Mouse (Mus musculus) CH12.LX (cell line): ENCODE data around the gene Tmem59l. TPM values are rescaled to one million over a fixed set of nuclear protein-coding genes. Genes with fewer than 3 reads are reported as not detected.

Experiments
- DNase-seq: peaks from one replicate; pipeline ENCODE4 v3.0.0-alpha.2; 2013; ENCODE audit errors: extremely low read depth
- H3K27ac ChIP-seq: 2 replicates; pipeline ENCODE4 v1.5.1; 2012; ENCODE audit warnings: low read depth, mild to moderate bottlenecking, control low read depth, moderate library complexity; ENCODE audit not compliant: insufficient read depth
- H3K27me3 ChIP-seq: replicated peaks from 2 replicates; pipeline ENCODE3; 2012; ENCODE audit warnings: inconsistent platforms
- H3K36me3 ChIP-seq, 2 experiments: replicated peaks in 1 of 2; 2 replicates each; pipeline versions ENCODE3 to v1.6.1; 2012; ENCODE audit warnings: inconsistent platforms in 1 of 2, low read length in 1 of 2, mild to moderate bottlenecking in 1 of 2, mixed read lengths in 1 of 2, moderate library complexity in 1 of 2; ENCODE audit not compliant: control insufficient read depth in 1 of 2, insufficient read depth in 1 of 2
- H3K4me1 ChIP-seq, 2 experiments: 2 replicates each; pipeline ENCODE4 v1.6.1; 2012; ENCODE audit warnings: inconsistent platforms in 1 of 2, moderate library complexity in 1 of 2; ENCODE audit not compliant: insufficient read depth in 2 of 2, control insufficient read depth in 1 of 2
- H3K4me2 ChIP-seq: 2 replicates; pipeline ENCODE4 v1.6.1; 2012; ENCODE audit warnings: low read depth, mild to moderate bottlenecking, control low read depth; ENCODE audit not compliant: poor library complexity, insufficient read depth, severe bottlenecking
- H3K4me3 ChIP-seq, 3 experiments: fragments of 150-350 bp in 1 of 3; sonication (generic) in 1 of 3; replicated peaks in 1 of 3; 2 replicates each; pipeline versions ENCODE3 to v1.5.1; 2011 to 2012; ENCODE audit warnings: low read depth in 2 of 3, low read length in 2 of 3, mild to moderate bottlenecking in 2 of 3, moderate library complexity in 2 of 3, control low read depth in 1 of 3, improper control_type of control experiment in 1 of 3, inconsistent platforms in 1 of 3, mixed read lengths in 1 of 3; ENCODE audit not compliant: poor library complexity in 1 of 3
- H3K79me2 ChIP-seq: replicated peaks from 2 replicates; pipeline ENCODE4 v1.6.1; 2012; ENCODE audit warnings: mild to moderate bottlenecking, moderate library complexity; ENCODE audit not compliant: control insufficient read depth, poor library complexity, insufficient read depth, severe bottlenecking; ENCODE audit errors: extremely low read depth
- H3K9ac ChIP-seq: 2 replicates; pipeline ENCODE4 v1.6.1; 2012; ENCODE audit warnings: low read depth, mild to moderate bottlenecking, control low read depth, moderate library complexity; ENCODE audit not compliant: insufficient read depth
- H3K9me3 ChIP-seq: replicated peaks from 2 replicates; pipeline ENCODE3; 2012; ENCODE audit warnings: low read length, inconsistent platforms, mixed read lengths
- CHD1 ChIP-seq: IDR thresholded peaks from 2 replicates; pipeline ENCODE4 v1.6.1; 2012; ENCODE audit warnings: low read depth, low read length, improper control_type of control experiment, inconsistent platforms
- CHD2 ChIP-seq: IDR thresholded peaks from 2 replicates; pipeline ENCODE4 v1.6.1; 2011; ENCODE audit warnings: low read length, improper control_type of control experiment
- GABPA ChIP-seq: IDR thresholded peaks from 2 replicates; pipeline ENCODE4 v1.6.1; 2012; ENCODE audit warnings: low read depth, low read length, improper control_type of control experiment, inconsistent platforms; ENCODE audit not compliant: insufficient replicate concordance
- IRF4 ChIP-seq: IDR thresholded peaks from 2 replicates; pipeline ENCODE4 v1.6.1; 2014; ENCODE audit warnings: low read depth, mild to moderate bottlenecking, inconsistent platforms, low read length, improper control_type of control experiment
- JUN ChIP-seq: IDR thresholded peaks from 2 replicates; pipeline ENCODE4 v1.6.1; 2011; ENCODE audit warnings: low read depth, mild to moderate bottlenecking, low read length, improper control_type of control experiment, moderate library complexity; ENCODE audit not compliant: insufficient read depth
- JUND ChIP-seq: conservative IDR thresholded peaks from 2 replicates; pipeline ENCODE4 v1.6.1; 2011; ENCODE audit warnings: low read depth, low read length, improper control_type of control experiment
- KAT2A ChIP-seq: IDR thresholded peaks from 2 replicates; pipeline ENCODE4 v1.6.1; 2012; ENCODE audit warnings: low read length, improper control_type of control experiment, inconsistent platforms; ENCODE audit not compliant: insufficient replicate concordance
- MAFK ChIP-seq: IDR thresholded peaks from 2 replicates; pipeline ENCODE4 v1.6.1; 2011; ENCODE audit warnings: low read length, improper control_type of control experiment; ENCODE audit not compliant: insufficient replicate concordance
- MAX ChIP-seq: IDR thresholded peaks from 2 replicates; pipeline ENCODE4 v1.6.1; 2011; ENCODE audit warnings: low read length, improper control_type of control experiment
- MAZ ChIP-seq: IDR thresholded peaks from 2 replicates; pipeline ENCODE4 v1.6.1; 2012; ENCODE audit warnings: low read depth, mild to moderate bottlenecking, inconsistent platforms, low read length, improper control_type of control experiment, moderate library complexity
- MEF2A ChIP-seq: IDR thresholded peaks from 2 replicates; pipeline ENCODE4 v1.6.1; 2014; ENCODE audit warnings: low read depth, mild to moderate bottlenecking, inconsistent platforms, low read length, improper control_type of control experiment, borderline replicate concordance
- MYC ChIP-seq: IDR thresholded peaks from 2 replicates; pipeline ENCODE4 v1.6.1; 2011; ENCODE audit warnings: low read depth, mild to moderate bottlenecking, improper control_type of control experiment, low read length
- NELFE ChIP-seq: IDR thresholded peaks from 2 replicates; pipeline ENCODE4 v1.6.1; 2011; ENCODE audit warnings: low read depth, low read length, improper control_type of control experiment
- PAX5 ChIP-seq: IDR thresholded peaks from 2 replicates; pipeline ENCODE4 v1.6.1; 2012; ENCODE audit warnings: low read length, inconsistent platforms, mixed read lengths
- POLR2AphosphoS2 ChIP-seq: IDR thresholded peaks from 2 replicates; pipeline ENCODE4 v1.6.1; 2011; ENCODE audit warnings: low read depth, low read length, improper control_type of control experiment
- RCOR1 ChIP-seq: conservative IDR thresholded peaks from 2 replicates; pipeline ENCODE4 v1.6.1; 2012; ENCODE audit warnings: low read depth, mild to moderate bottlenecking, inconsistent platforms, low read length, improper control_type of control experiment
- SIN3A ChIP-seq: IDR thresholded peaks from 2 replicates; pipeline ENCODE4 v1.6.1; 2012; ENCODE audit warnings: low read length, improper control_type of control experiment, inconsistent platforms
- SMC3 ChIP-seq: IDR thresholded peaks from 2 replicates; pipeline ENCODE4 v1.6.1; 2011; ENCODE audit warnings: low read depth, low read length, improper control_type of control experiment
- TCF12 ChIP-seq: IDR thresholded peaks from 2 replicates; pipeline ENCODE4 v1.6.1; 2014; ENCODE audit warnings: low read depth, mild to moderate bottlenecking, inconsistent platforms, low read length, improper control_type of control experiment
- UBTF ChIP-seq: IDR thresholded peaks from 2 replicates; pipeline ENCODE4 v1.6.1; 2012; ENCODE audit warnings: low read depth, mild to moderate bottlenecking, inconsistent platforms, low read length, improper control_type of control experiment, moderate library complexity
- USF1 ChIP-seq: IDR thresholded peaks from 2 replicates; pipeline ENCODE4 v1.6.1; 2014; ENCODE audit warnings: low read depth, mild to moderate bottlenecking, inconsistent platforms, low read length, improper control_type of control experiment
- ZC3H11A ChIP-seq: IDR thresholded peaks from 2 replicates; pipeline ENCODE4 v1.6.1; 2012; ENCODE audit warnings: low read depth, mild to moderate bottlenecking, inconsistent platforms, low read length, improper control_type of control experiment
- ZKSCAN1 ChIP-seq: IDR thresholded peaks from 2 replicates; pipeline ENCODE4 v1.6.1; 2012; ENCODE audit warnings: low read depth, inconsistent platforms, low read length, improper control_type of control experiment, borderline replicate concordance
- dilution Hi-C: fragments of 300-500 bp; cut with MboI; formaldehyde crosslinking; loops from 2 replicates; pipeline ENCODE4 v1.14.3; 2020; ENCODE audit warnings: low sequenced_read_pairs; ENCODE audit not compliant: extremely low pct_unique_long_range_greater_than_20kb, extremely low pct_ligation_motif_present
- in situ Hi-C: fragments of 300-500 bp; cut with MboI; formaldehyde crosslinking; loops from 3 replicates; pipeline ENCODE4 v1.14.3; 2019; ENCODE audit warnings: low sequenced_read_pairs, low pct_ligation_motif_present, low pct_unique_long_range_greater_than_20kb, mixed read lengths
- polyA plus RNA-seq: library from polyadenylated mRNA; unstranded; fragments of >175 nt; gene quantifications from 2 replicates; pipeline ENCODE4 v1.2.1, GENCODE M21; 2012; ENCODE audit warnings: low read depth; ENCODE audit not compliant: insufficient read length
- total RNA-seq, 2 experiments: library from RNA; depleted of rRNA; stranded (reverse); fragments of 300-350 nt in 1 of 2; fragments of >200 nt in 1 of 2; gene quantifications; 2 replicates each; pipeline ENCODE4 v1.2.3; 2012 to 2014

Gene Tmem59l
- total and polyA plus RNA-seq, 3 experiments: not detected

DNA sequence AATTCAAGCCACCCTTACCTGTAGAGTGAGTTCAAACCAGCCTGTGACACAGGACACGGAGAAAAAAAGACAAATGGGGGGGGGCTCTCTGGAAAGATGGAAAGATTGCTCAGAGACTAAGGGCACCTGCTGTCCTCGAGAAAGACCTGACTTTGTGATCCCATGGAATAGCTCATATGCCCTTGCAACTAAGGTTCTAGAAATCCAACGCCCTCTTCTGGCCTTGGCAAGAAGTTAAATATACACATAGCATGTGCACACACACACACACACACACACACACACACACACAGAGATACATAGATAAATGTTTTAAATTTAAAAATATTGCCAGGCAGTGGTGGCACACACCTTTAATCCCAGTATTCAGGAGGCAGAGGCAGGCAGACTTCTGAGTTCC lies 46.9 kb downstream of the Tmem59l start:
- Histone ChIP-seq H3K4me3 (peak overlapping the region in 1 of 3 experiments; percentile 61), H3K27me3 (no peaks in the 10 kb centered on the region), H3K27ac (no peak overlapping the region), H3K9me3 (no peaks in the 10 kb centered on the region), H3K4me2 (peak overlapping the region; percentile 32), H3K36me3 (peaks cover 0 to 13% of the 10 kb centered on the region in 2 experiments), H3K9ac (peak overlapping the region; percentile 29; the same call in 1 of the 2 replicates), H3K79me2 (no peaks in the 10 kb centered on the region), H3K4me1 (peaks cover 9 to 12% of the 10 kb centered on the region in 2 experiments)
- dilution Hi-C loops: no loop called here
- peak; percentile 23 for DNase-seq
- in situ Hi-C loops: no loop called here
- TF ChIP-seq IRF4: no peak
- TF ChIP-seq SIN3A: no peak
- TF ChIP-seq CHD2: no peak
- TF ChIP-seq MAX: no peak
- no peak for TF ChIP-seq MAFK
- no peak for TF ChIP-seq CHD1
- TF ChIP-seq USF1: no peak
- TF ChIP-seq KAT2A: no peak
- no peak for TF ChIP-seq POLR2AphosphoS2
- no peak for TF ChIP-seq PAX5

DNA sequence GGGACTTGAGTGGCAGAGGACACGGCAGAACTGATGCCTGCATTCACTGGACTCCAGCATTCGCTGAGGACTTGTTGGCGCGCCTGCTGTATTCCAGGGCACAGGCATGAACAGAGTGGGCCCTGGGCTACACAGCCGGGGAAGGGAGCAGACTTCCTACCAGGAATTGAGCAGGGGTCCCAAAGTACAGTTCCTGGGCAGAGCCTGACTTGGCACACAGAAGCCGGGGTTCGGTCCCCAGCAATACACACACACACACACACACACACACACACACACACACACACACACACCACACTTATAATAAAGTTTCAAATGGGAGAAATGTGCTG lies 47.3 kb downstream of the Tmem59l start:
- dilution Hi-C loops: no loop called here
- no peak overlapping the region for H3K27ac ChIP-seq

GRCm38 (mm10) chr8:70439055-70439847 lies 47.9 kb downstream of the Tmem59l start, which contains the start of gene Crtc1:
Gene Crtc1 (minus strand): TSS chr8:70439579.
- Histone ChIP-seq H3K4me1 (peaks cover 9 to 12% of the 10 kb centered on the region in 2 experiments), H3K4me3 (peak within 1 kb of the TSS; percentile 59 to 69 (median 61)), H3K4me2 (peak within 1 kb of the TSS; percentile 77), H3K79me2 (no peaks in the 10 kb centered on the region), H3K9ac (peak within 1 kb of the TSS; percentile 52; the same call in 1 of the 2 replicates), H3K27ac (peak within 1 kb of the TSS; percentile 37; the same call in 1 of the 2 replicates), H3K27me3 (no peaks in the 10 kb centered on the region), H3K36me3 (peaks cover 0 to 13% of the 10 kb centered on the region in 2 experiments), H3K9me3 (no peaks in the 10 kb centered on the region)
- dilution Hi-C loops: no loop called here
- peak; percentile 93 for DNase-seq
- in situ Hi-C loops: no loop called here
- no peak for TF ChIP-seq UBTF
- peak; percentile 81 for TF ChIP-seq NELFE
- no peak for TF ChIP-seq MEF2A
- no peak for TF ChIP-seq MAFK
- no peak for TF ChIP-seq SMC3
- TF ChIP-seq JUND: no peak
- TF ChIP-seq GABPA: no peak
- TF ChIP-seq RCOR1: 0 out of 2 replicates have a peak, but pooled peaks have one; percentile 41
- TF ChIP-seq ZC3H11A: no peak
- TF ChIP-seq IRF4: no peak
- TF ChIP-seq TCF12: peak; percentile 52; the same call in 1 of the 2 replicates
- TF ChIP-seq JUN: no peak
- no peak for TF ChIP-seq POLR2AphosphoS2
- no peak for TF ChIP-seq USF1
- TF ChIP-seq CHD1: no peak
- TF ChIP-seq MAZ: peak; percentile 96
- no peak for TF ChIP-seq ZKSCAN1

More for the DNA sequence above, 47.3 kb downstream of the Tmem59l start:
- peak overlapping the region; percentile 32 for H3K4me2 ChIP-seq
- H3K9me3 ChIP-seq: no peaks in the 10 kb centered on the region
- peak overlapping the region; percentile 29; the same call in 1 of the 2 replicates for H3K9ac ChIP-seq
- peak overlapping the region in 2 of 3 experiments; percentile 42 to 61 for H3K4me3 ChIP-seq
- H3K27me3 ChIP-seq: no peaks in the 10 kb centered on the region
- H3K79me2 ChIP-seq: no peaks in the 10 kb centered on the region
- in situ Hi-C loops: no loop called here
- peaks cover 0 to 13% of the 10 kb centered on the region in 2 experiments for H3K36me3 ChIP-seq
- DNase-seq: no peak
- H3K4me1 ChIP-seq: peaks cover 9 to 12% of the 10 kb centered on the region in 2 experiments
- no peak for TF ChIP-seq TCF12
- peak; percentile 22; the same call in 1 of the 2 replicates for TF ChIP-seq MYC
